Mouse (Mus musculus): ENCODE measurements around the gene Ifnb1. TPM values are rescaled to one million over a fixed set of nuclear protein-coding genes. Genes with fewer than 3 reads are reported as not detected.

Ifnb1 gene
- polyA plus RNA-seq, 1 experiment = not detected

- peaks cover 23% of the 10 kb centered on the region for H3K4me1 ChIP-seq (ENCODE audit: control insufficient read depth, insufficient read depth, low read length)
- TF ChIP-seq CTCF (IDR thresholded peaks at IDR 0.05; ENCODE audit: borderline replicate concordance, insufficient read depth, low read length) = no peak
- no peak for TF ChIP-seq POLR2A (IDR thresholded peaks at IDR 0.05; ENCODE audit: low read depth, low read length)
- peak overlapping the region; percentile 91 for H3K27ac ChIP-seq (ENCODE audit: insufficient read depth, low read length)
- H3K4me3 ChIP-seq (ENCODE audit: insufficient read depth, low read length) = no peak overlapping the region
These were observed 45.9 kb downstream of the Ifnb1 start for GRCm38 (mm10) chr4:88476511-88477210.

- H3K27ac ChIP-seq (ENCODE audit: insufficient read depth, low read length) = peak overlapping the region; percentile 91
- TF ChIP-seq POLR2A (IDR thresholded peaks at IDR 0.05; ENCODE audit: low read depth, low read length) (no peak), CTCF (IDR thresholded peaks at IDR 0.05; ENCODE audit: borderline replicate concordance, insufficient read depth, low read length) (no peak)
- peaks cover 23% of the 10 kb centered on the region for H3K4me1 ChIP-seq (ENCODE audit: control insufficient read depth, insufficient read depth, low read length)
- no peak overlapping the region for H3K4me3 ChIP-seq (ENCODE audit: insufficient read depth, low read length)
These were observed 46.5 kb downstream of the Ifnb1 start for GRCm38 (mm10) chr4:88476084-88476483.

Other genes starting within 250 kb of the Ifnb1 start
- gene Hacd4, start 83.8 kb downstream of the Ifnb1 start, polyA plus RNA-seq (2011; ENCODE audit: insufficient read length, low read depth, missing spikeins) = 26.8 and 38.7 TPM in 2 replicates
- not detected in 2 replicates for gene Ifna15, start 35.5 kb upstream of the Ifnb1 start, polyA plus RNA-seq (2011; ENCODE audit: insufficient read length, low read depth, missing spikeins)
- not detected in 2 replicates for gene Ifna14, start 49.0 kb upstream of the Ifnb1 start, polyA plus RNA-seq (2011; ENCODE audit: insufficient read length, low read depth, missing spikeins)
- not detected in 2 replicates for gene Ifna9, start 69.6 kb upstream of the Ifnb1 start, polyA plus RNA-seq (2011; ENCODE audit: insufficient read length, low read depth, missing spikeins)
- gene Ifna12, start 80.6 kb upstream of the Ifnb1 start, polyA plus RNA-seq (2011; ENCODE audit: insufficient read length, low read depth, missing spikeins) = not detected in 2 replicates
- not detected in 2 replicates for gene C87499, start 111.6 kb upstream of the Ifnb1 start, polyA plus RNA-seq (2011; ENCODE audit: insufficient read length, low read depth, missing spikeins)
- gene Ifna13, start 121.7 kb upstream of the Ifnb1 start, polyA plus RNA-seq (2011; ENCODE audit: insufficient read length, low read depth, missing spikeins) = not detected in 2 replicates
- gene Ifna16, start 154.2 kb upstream of the Ifnb1 start, polyA plus RNA-seq (2011; ENCODE audit: insufficient read length, low read depth, missing spikeins) = not detected in 2 replicates
- gene Ifna2, start 161.1 kb upstream of the Ifnb1 start, polyA plus RNA-seq (2011; ENCODE audit: insufficient read length, low read depth, missing spikeins) = not detected in 2 replicates
- not detected in 2 replicates for gene Ifnab, start 168.6 kb upstream of the Ifnb1 start, polyA plus RNA-seq (2011; ENCODE audit: insufficient read length, low read depth, missing spikeins)
- gene Gm26566, start 199.0 kb upstream of the Ifnb1 start, polyA plus RNA-seq (2011; ENCODE audit: insufficient read length, low read depth, missing spikeins) = not detected in 2 replicates
- gene Klhl9, start 199.7 kb upstream of the Ifnb1 start, polyA plus RNA-seq (2011; ENCODE audit: insufficient read length, low read depth, missing spikeins) = 103 and 123 TPM in 2 replicates
- gene Gm13271, start 232.1 kb upstream of the Ifnb1 start, polyA plus RNA-seq (2011; ENCODE audit: insufficient read length, low read depth, missing spikeins) = not detected in 2 replicates
- gene Gm13283, start 237.3 kb upstream of the Ifnb1 start, polyA plus RNA-seq (2011; ENCODE audit: insufficient read length, low read depth, missing spikeins) = not detected in 2 replicates

Measured in embryonic fibroblast, embryonic 13.5 days (primary cell).